Mouse (Mus musculus): Measurements from ENCODE around the gene Eid3. TPM values are rescaled to one million over a fixed set of nuclear protein-coding genes. Genes with fewer than 3 reads are reported as not detected.

The Eid3 gene
- 0.90 TPM for polyA plus RNA-seq (2021)

DNA sequence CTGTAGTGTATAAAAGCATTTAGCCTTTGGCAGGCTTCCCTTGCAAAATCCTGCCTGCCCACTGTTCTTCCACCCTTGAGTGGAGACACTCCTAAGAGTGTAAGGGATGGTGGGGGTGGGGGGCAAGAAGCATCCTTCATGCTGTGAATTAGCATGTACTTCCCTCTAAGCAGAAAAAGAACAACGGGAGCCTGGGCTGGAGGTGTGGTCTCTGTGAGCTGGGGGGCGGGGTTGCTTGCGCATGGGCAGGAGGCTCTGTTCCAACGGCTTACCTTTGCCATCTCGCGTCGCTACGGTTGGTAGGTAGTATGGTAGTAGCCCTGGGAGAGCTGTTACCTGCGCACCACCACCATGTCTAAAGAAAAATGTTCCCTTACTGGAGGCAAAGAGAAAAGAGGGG lies at the start of gene Eid3:
Gene Eid3 (plus strand): TSS at position 271 of the 400 bp plus-strand sequence.
- POLR2A ChIA-PET, result interaction anchor here (1.7 kb wide), 1 partner anchor 13 kb away, joined by 5 read pairs; no protein-coding TSS in a partner anchor
- no peaks in the 10 kb centered on the region for H3K27me3 ChIP-seq
- TF ChIP-seq CTCF (IDR thresholded peaks at IDR 0.05), result no peak
- ATAC-seq, result no peak
- CTCF ChIA-PET, result interaction anchor here (1.3 kb wide), 2 partner anchors 53 to 57 kb away, joined by 3 to 4 read pairs; no protein-coding TSS in a partner anchor
- DNase-seq (ENCODE audit: low read depth, low spot score), result no peak
- in situ Hi-C loops (cut with MboI; ENCODE audit: low pct_unique_long_range_greater_than_20kb), result no loop called here

DNA sequence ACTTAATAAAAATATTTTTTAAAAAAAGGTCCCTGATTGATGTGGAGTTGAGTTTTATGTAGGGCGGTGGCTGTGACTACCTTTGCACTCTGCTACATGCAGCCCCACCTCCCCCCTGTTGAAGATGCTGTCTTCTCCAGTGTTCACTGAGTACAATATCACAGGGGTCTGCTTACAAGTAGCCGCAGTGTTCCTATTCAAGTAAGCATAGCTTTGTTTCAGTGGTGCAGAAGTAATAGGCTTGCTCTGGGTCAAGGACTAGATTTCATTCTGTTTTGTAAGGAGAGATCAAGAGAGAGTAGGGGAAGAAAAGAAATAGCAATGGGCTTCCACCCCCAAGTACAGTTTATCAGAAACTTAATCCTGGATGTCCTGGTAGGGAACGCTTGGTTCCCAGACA lies 48.9 kb upstream of the Eid3 start:
- CTCF ChIA-PET, result interaction anchor here (2.9 kb wide), 1 partner anchor 32 kb away, joined by 14 read pairs; no protein-coding TSS in a partner anchor
- no peak for TF ChIP-seq CTCF (IDR thresholded peaks at IDR 0.05)
- POLR2A ChIA-PET, result no interaction called here
- no peaks in the 10 kb centered on the region for H3K27me3 ChIP-seq
- DNase-seq (ENCODE audit: low read depth, low spot score) (no peak), ATAC-seq (no peak)
- in situ Hi-C loops (cut with MboI; ENCODE audit: low pct_unique_long_range_greater_than_20kb), result no loop called here

DNA sequence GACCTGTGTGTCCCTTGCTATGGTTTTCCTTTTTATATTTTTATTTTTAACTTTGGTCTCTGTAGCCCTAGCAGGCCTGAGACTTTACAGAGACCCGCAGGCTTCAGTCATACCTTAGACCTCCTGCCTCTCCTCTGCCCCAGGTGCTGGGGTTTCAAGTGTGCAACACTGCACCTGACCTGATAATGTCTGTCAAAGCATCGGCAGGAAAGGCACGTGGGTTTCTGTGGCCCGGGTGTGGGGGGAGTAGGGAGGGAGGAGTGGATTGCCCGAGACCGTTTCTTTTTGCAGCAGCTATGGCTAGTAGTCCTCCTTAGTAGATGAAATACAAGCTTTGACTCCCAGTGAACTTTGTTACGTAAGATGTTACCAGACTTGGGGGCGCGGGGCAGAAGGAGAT lies 48.5 kb upstream of the Eid3 start:
- in situ Hi-C loops (cut with MboI; ENCODE audit: low pct_unique_long_range_greater_than_20kb), result no loop called here
- no peak for TF ChIP-seq CTCF (IDR thresholded peaks at IDR 0.05)
- H3K27me3 ChIP-seq, result no peaks in the 10 kb centered on the region
- POLR2A ChIA-PET, result no interaction called here
- CTCF ChIA-PET, result interaction anchor here (2.9 kb wide), 1 partner anchor 32 kb away, joined by 14 read pairs; no protein-coding TSS in a partner anchor
- ATAC-seq (no peak), DNase-seq (ENCODE audit: low read depth, low spot score) (no peak)

- no peak for TF ChIP-seq CTCF (IDR thresholded peaks at IDR 0.05)
- ChIA-PET CTCF (no interaction called here), POLR2A (no interaction called here)
- no peak for DNase-seq (ENCODE audit: low read depth, low spot score)
- ATAC-seq, result no peak
- in situ Hi-C loops (cut with MboI; ENCODE audit: low pct_unique_long_range_greater_than_20kb), result no loop called here
- H3K27me3 ChIP-seq, result no peaks in the 10 kb centered on the region
Measured at GRCm38 (mm10) chr10:82818661-82819060, 47.8 kb upstream of the Eid3 start.

DNA sequence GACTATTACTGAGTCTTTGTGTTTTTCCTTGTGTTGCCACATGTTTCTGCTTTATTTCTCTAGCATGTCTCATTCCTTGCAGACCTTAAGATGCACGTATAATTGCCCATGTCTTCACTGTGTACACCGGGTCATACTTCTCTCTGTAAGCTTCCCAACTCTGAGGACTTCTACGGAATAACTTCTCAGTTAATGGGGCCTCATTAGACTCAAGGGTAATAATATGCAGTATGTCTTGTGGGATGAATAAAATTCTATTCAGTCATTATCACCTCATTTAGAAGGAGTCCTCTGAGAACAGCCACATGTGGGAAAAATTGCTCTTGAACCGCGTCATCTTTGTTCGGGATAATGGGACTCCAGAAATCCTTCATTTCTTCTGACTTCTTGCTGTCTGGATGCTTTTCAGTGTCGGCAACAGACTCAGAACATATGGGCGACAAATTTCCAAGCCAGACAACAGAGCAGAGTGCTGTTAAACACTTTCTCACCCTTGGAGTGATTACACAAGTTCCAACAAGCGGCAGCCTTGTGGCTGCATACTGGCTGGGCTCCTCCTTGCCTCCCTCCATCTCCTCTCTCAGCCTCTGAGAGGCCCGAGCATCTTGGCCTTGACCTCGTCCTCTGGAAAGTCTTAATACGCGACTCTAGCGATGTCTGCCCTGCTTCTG lies 43.2 kb upstream of the Eid3 start:
- no peak for TF ChIP-seq CTCF (IDR thresholded peaks at IDR 0.05)
- DNase-seq (ENCODE audit: low read depth, low spot score) (no peak), ATAC-seq (no peak)
- in situ Hi-C loops (cut with MboI; ENCODE audit: low pct_unique_long_range_greater_than_20kb), result no loop called here
- ChIA-PET POLR2A (no interaction called here), CTCF (no interaction called here)
- no peaks in the 10 kb centered on the region for H3K27me3 ChIP-seq

DNA sequence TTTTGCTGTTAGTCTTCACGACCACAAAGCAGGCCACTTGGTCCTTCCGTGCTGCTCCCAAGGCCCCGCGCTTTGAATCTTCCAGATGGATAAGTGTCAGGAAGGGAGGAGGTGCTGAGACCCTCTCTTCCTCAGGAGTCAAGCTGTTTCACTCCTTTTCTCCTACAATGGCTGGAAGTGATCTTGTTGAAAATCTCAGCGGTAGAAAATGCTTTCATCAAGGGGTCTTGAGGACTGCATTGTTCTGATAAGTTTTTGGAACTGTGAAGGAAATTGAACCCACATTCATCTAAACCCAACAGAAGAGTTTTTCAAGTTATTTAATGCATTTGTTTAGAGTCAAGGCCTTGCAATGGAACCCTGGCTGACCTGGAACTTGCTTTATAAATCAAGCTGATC lies 42.6 kb upstream of the Eid3 start:
- DNase-seq (ENCODE audit: low read depth, low spot score) (no peak), ATAC-seq (no peak)
- in situ Hi-C loops (cut with MboI; ENCODE audit: low pct_unique_long_range_greater_than_20kb), result no loop called here
- TF ChIP-seq CTCF (IDR thresholded peaks at IDR 0.05), result no peak
- ChIA-PET CTCF (interaction anchor here (1.1 kb wide), 1 partner anchor 12 kb away, joined by 3 read pairs; no protein-coding TSS in a partner anchor), POLR2A (no interaction called here)
- H3K27me3 ChIP-seq, result no peaks in the 10 kb centered on the region

DNA sequence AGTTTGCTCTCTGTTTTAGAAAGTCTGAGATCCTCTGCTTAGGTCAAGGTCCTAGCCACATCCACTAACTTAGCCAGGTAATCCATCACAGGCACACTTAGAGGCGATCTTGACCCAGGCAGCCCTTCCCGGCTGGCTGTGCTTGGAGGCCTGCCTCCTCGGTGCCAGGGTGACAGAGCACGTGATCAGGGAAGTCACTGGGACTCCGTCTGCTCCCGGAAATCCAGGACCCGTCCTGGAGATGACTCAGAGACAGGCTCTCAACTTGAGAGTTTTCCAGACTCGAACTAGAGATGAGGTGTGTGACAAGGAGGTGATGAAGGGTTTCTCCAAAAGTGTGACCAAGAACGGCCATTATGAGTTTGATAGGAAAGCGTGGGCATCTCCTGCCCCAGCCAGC lies 41.9 kb upstream of the Eid3 start:
- ATAC-seq (no peak), DNase-seq (ENCODE audit: low read depth, low spot score) (no peak)
- ChIA-PET CTCF (interaction anchor here (1.1 kb wide), 1 partner anchor 11 kb away, joined by 3 read pairs; no protein-coding TSS in a partner anchor), POLR2A (interaction anchor here (0.6 kb wide), 1 partner anchor 976 kb away, joined by 3 read pairs; no protein-coding TSS in a partner anchor)
- in situ Hi-C loops (cut with MboI; ENCODE audit: low pct_unique_long_range_greater_than_20kb), result no loop called here
- TF ChIP-seq CTCF (IDR thresholded peaks at IDR 0.05), result no peak
- no peaks in the 10 kb centered on the region for H3K27me3 ChIP-seq

- CTCF ChIA-PET, result interaction anchor here (1.1 to 1.6 kb wide), 2 partner anchors 14 to 29 kb away, joined by 3 read pairs; no protein-coding TSS in a partner anchor
- ATAC-seq (no peak), DNase-seq (ENCODE audit: low read depth, low spot score) (no peak)
- POLR2A ChIA-PET, result no interaction called here
- no peak for TF ChIP-seq CTCF (IDR thresholded peaks at IDR 0.05)
- no peaks in the 10 kb centered on the region for H3K27me3 ChIP-seq
- in situ Hi-C loops (cut with MboI; ENCODE audit: low pct_unique_long_range_greater_than_20kb), result no loop called here
Measured at GRCm38 (mm10) chr10:82826516-82826915, 39.9 kb upstream of the Eid3 start.

DNA sequence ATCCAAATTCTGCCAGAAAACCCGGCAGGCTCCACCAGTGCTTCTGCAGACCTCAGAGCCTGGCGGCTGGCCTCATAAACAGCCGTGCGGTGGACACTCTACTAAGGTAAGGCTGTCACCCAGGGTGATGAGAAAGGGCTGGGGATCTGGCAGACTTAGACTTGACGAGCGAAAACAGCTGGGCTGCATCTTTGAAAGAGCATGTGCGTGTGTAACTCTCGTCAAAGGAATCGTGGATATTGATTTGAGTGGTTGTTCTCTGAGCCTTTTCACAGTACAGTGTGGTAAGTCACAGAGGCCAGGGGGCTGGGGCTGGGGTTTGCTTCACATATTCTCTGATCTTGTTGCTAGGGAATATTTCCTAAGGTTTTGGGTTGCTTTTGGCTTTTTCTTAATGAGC lies 32.5 kb upstream of the Eid3 start, which contains the start of gene Txnrd1:
Gene Txnrd1 (plus strand): TSS at position 26 of the 400 bp plus-strand sequence.
- DNase-seq (ENCODE audit: low read depth, low spot score) (no peak), ATAC-seq (no peak)
- in situ Hi-C loops (cut with MboI; ENCODE audit: low pct_unique_long_range_greater_than_20kb), result no loop called here
- POLR2A ChIA-PET, result no interaction called here
- no peaks in the 10 kb centered on the region for H3K27me3 ChIP-seq
- CTCF ChIA-PET, result interaction anchor here (1.1 to 1.8 kb wide), 2 partner anchors 9 to 20 kb away, joined by 3 read pairs; no protein-coding TSS in a partner anchor
- TF ChIP-seq CTCF (IDR thresholded peaks at IDR 0.05), result no peak

DNA sequence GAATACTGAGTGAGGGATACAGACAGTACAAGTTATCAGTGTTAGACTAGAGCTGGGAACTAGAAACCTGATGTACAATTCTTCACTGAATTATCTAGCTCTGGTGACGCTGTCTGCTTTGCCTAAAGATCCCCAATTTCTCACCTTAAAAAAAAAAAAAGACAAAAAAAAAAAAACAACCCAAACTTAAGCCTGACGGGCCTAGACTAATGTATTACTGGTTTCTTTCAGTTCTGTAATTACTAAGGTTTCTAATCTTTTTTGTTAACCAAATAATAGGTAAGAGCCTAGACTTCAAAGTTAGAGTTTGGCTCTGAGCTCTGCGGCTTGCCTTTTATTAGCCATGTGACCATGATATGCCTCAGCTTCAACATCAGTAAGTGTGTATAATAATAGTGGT lies 30.5 kb upstream of the Eid3 start:
- no peaks in the 10 kb centered on the region for H3K27me3 ChIP-seq
- ATAC-seq (no peak), DNase-seq (ENCODE audit: low read depth, low spot score) (no peak)
- CTCF ChIA-PET, result interaction anchor here (1.8 kb wide), 1 partner anchor 12 kb away, joined by 3 read pairs; no protein-coding TSS in a partner anchor
- POLR2A ChIA-PET, result no interaction called here
- in situ Hi-C loops (cut with MboI; ENCODE audit: low pct_unique_long_range_greater_than_20kb), result no loop called here
- no peak for TF ChIP-seq CTCF (IDR thresholded peaks at IDR 0.05)

DNA sequence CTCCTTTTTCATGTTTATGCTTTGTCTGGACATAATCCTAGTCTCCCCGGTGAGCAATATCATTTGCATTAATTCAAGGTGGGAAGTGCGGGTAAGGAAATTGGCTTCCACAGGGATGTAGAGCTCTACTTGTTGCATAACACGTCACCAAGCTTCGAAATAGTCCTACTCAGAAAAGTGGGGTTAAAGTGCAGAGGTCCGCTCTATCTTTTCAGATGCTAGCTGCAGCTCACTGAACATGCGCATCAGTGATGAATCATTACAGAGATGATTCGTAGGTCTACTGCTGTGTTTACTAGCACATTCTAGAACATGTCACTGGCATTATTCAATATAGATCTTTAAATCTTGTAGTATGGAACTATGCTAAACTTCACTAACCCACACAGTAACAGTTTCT lies 28.0 kb upstream of the Eid3 start:
- DNase-seq (ENCODE audit: low read depth, low spot score) (no peak), ATAC-seq (no peak)
- in situ Hi-C loops (cut with MboI; ENCODE audit: low pct_unique_long_range_greater_than_20kb), result no loop called here
- CTCF ChIA-PET, result no interaction called here
- POLR2A ChIA-PET, result no interaction called here
- no peaks in the 10 kb centered on the region for H3K27me3 ChIP-seq
- no peak for TF ChIP-seq CTCF (IDR thresholded peaks at IDR 0.05)
